Mouse (Mus musculus) heart, postnatal 0 days (tissue): ENCODE measurements around the gene Rora. TPM values are rescaled to one million over a fixed set of nuclear protein-coding genes. Genes with fewer than 3 reads are reported as not detected.

Experiments used
- ATAC-seq: fragments of 200-750 bp; cut with Nextera tagmentation; 2 replicates; pipeline ENCODE4 v1.8.0; 2017; ENCODE audit warnings: low read depth, moderate number of reproducible peaks, moderate library complexity; ENCODE audit not compliant: insufficient read depth
- DNase-seq: peaks from one replicate; pipeline ENCODE4 v3.0.0-alpha.2; 2016; ENCODE audit warnings: low spot score
- H3K27ac ChIP-seq: fragments of 300-500 bp; sonication (generic); 2 replicates; pipeline ENCODE4 v1.5.1; 2014; ENCODE audit warnings: low read depth, mild to moderate bottlenecking
- H3K27me3 ChIP-seq: fragments of 300-500 bp; sonication (generic); 2 replicates; pipeline ENCODE4 v1.6.1; 2014; ENCODE audit warnings: low read length, mixed read lengths; ENCODE audit not compliant: control insufficient read depth, insufficient read depth
- H3K36me3 ChIP-seq: fragments of 300-500 bp; sonication (generic); replicated peaks from 2 replicates; pipeline ENCODE4 v1.6.1; 2014; ENCODE audit warnings: low read length, mixed read lengths; ENCODE audit not compliant: control insufficient read depth, insufficient read depth
- H3K4me1 ChIP-seq: fragments of 300-500 bp; sonication (generic); 2 replicates; pipeline ENCODE4 v1.6.1; 2014; ENCODE audit warnings: antibody characterized with exemption; ENCODE audit not compliant: control insufficient read depth, insufficient read depth
- H3K4me2 ChIP-seq: fragments of 300-500 bp; sonication (generic); 2 replicates; pipeline ENCODE4 v1.6.1; 2014; ENCODE audit warnings: low read depth, mild to moderate bottlenecking, low read length, moderate library complexity
- H3K4me3 ChIP-seq: fragments of 300-500 bp; sonication (generic); 2 replicates; pipeline ENCODE4 v1.5.1; 2014; ENCODE audit warnings: low read depth, low read length
- H3K9ac ChIP-seq: fragments of 300-500 bp; sonication (generic); replicated peaks from 2 replicates; pipeline ENCODE4 v1.6.1; 2014; ENCODE audit warnings: low read depth, low read length, mixed read lengths
- H3K9me3 ChIP-seq: fragments of 300-500 bp; sonication (generic); replicated peaks from 2 replicates; pipeline ENCODE4 v1.6.1; 2016; ENCODE audit warnings: low read length; ENCODE audit not compliant: control insufficient read depth
- CTCF ChIP-seq: IDR thresholded peaks from 2 replicates; pipeline ENCODE4 v1.5.1; 2016; ENCODE audit warnings: antibody characterized with exemption, control low read depth, low read depth
- EP300 ChIP-seq: IDR thresholded peaks from 2 replicates; pipeline ENCODE4 v1.6.1; 2016; ENCODE audit warnings: antibody characterized with exemption, low read depth
- WGBS: fragments of 180-500 bp; shearing (Covaris S2); extraction: QIAGEN DNeasy Blood & Tissue Kit; methylation state at CpG from one replicate; pipeline ENCODE4 v1.1.7; 2014; 5-methylcytosine and 5-hydroxymethylcytosine counted together
- polyA plus RNA-seq: library from polyadenylated mRNA; unstranded; fragments of >200 nt; fragmentation: Nextera tagmentation; extraction: Ambion mirVana; gene quantifications from 2 replicates; pipeline ENCODE4 v1.2.1, GENCODE M21; 2015
- total RNA-seq: library from RNA; depleted of rRNA; stranded (reverse); fragments of >200 nt; gene quantifications from 2 replicates; pipeline ENCODE4 v1.2.3, GENCODE M21; 2014; ENCODE audit warnings: low replicate concordance

Gene Rora
- total and polyA plus RNA-seq, 2 experiments from 2014 or later: 7.9 to 9.8 TPM

GRCm38 (mm10) chr9:68637301-68637700 is 16.3 kb upstream of the Rora start:
- no peak for ATAC-seq
- no peak overlapping the region for H3K4me3 ChIP-seq
- TF ChIP-seq EP300: no peak
- TF ChIP-seq CTCF: no peak

DNA sequence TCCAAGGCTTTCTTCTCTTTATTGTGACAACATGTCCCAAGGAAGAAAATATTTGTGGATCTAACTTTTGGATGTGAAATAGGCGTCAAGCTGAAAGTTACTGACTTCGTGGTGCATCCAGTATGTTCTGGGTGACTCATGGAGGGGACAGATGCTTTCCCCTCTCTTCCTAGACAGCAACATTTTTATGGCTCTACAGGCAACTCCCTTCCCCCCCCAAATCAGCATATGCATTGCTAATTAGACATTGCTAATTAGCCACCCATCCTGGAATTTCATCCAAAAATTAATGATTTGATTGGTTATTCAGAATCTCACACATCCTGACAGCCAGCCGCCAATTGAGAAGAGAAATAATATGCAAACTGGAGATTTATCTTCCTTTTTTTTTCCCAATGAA is 12.5 kb upstream of the Rora start:
- no peak for ATAC-seq
- DNase-seq: no peak
- Histone ChIP-seq H3K9ac (no peak overlapping the region), H3K27me3 (no peaks in the 10 kb centered on the region), H3K9me3 (0 out of 2 replicates have a peak, but pooled peaks cover 4% of the 10 kb centered on the region), H3K4me3 (no peak overlapping the region), H3K4me1 (no peaks in the 10 kb centered on the region), H3K36me3 (no peaks in the 10 kb centered on the region), H3K4me2 (no peak overlapping the region), H3K27ac (no peak overlapping the region)
- 78% methylated on average over 3 of the region's 3 CpGs for WGBS
- TF ChIP-seq CTCF: no peak
- no peak for TF ChIP-seq EP300

More at GRCm38 (mm10) chr9:68637301-68637700, 16.3 kb upstream of the Rora start:
- DNase-seq: no peak
- no peaks in the 10 kb centered on the region for H3K36me3 ChIP-seq
- WGBS: 76% methylated on average over 8 of the region's 8 CpGs
- no peaks in the 10 kb centered on the region for H3K4me1 ChIP-seq
- H3K27me3 ChIP-seq: no peaks in the 10 kb centered on the region
- no peaks in the 10 kb centered on the region for H3K9me3 ChIP-seq
- no peak overlapping the region for H3K27ac ChIP-seq
- no peak overlapping the region for H3K9ac ChIP-seq
- H3K4me2 ChIP-seq: no peak overlapping the region

DNA sequence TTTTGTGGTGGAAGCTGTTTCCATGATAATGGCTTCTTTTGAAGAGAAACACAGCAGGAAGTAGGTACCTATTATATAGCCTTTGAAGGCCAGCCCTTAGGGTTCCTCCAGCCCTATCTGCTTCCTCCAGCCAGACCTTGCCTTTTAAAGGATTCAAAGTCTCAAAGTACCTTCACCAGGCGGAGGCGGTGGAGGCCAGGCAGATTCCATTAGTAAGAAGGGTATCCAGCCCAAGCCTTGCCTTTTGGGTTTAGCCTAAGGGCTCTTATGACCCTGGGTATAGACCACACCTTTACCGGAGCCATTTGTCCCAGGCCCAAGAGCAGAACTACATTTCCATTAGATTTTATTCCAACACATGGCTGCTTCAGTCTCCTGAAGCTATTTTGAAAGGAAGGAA is 5.5 kb upstream of the Rora start:
- no peaks in the 10 kb centered on the region for H3K36me3 ChIP-seq
- no peak overlapping the region for H3K4me2 ChIP-seq
- 0 out of 2 replicates have a peak, but pooled peaks cover 4% of the 10 kb centered on the region for H3K9me3 ChIP-seq
- H3K4me1 ChIP-seq: no peaks in the 10 kb centered on the region
- H3K4me3 ChIP-seq: no peak overlapping the region
- no peak overlapping the region for H3K9ac ChIP-seq
- TF ChIP-seq CTCF: no peak
- TF ChIP-seq EP300: no peak
- DNase-seq (no peak), ATAC-seq (no peak)
- H3K27me3 ChIP-seq: no peaks in the 10 kb centered on the region
- no peak overlapping the region for H3K27ac ChIP-seq
- 70% methylated on average over 3 of the region's 3 CpGs for WGBS

DNA sequence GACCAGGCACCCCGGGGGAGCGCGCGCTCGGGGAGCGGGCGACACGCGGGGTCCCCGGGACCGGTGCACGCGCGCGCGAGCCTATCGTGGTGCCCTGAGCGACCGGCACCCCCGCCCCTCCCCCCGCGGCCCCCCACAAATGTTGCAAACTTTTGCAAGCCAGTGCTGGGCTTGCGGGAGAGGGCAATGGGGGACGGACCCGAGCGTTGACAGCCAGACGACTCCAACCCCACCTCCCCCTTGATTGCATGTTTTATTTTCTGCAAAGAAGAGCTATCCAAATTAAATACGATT is 400 bp downstream of the Rora start:
- Histone ChIP-seq H3K9ac (peak overlapping the region; percentile 74), H3K36me3 (no peaks in the 10 kb centered on the region), H3K4me2 (peak overlapping the region; percentile 94), H3K4me3 (peak overlapping the region; percentile 89), H3K4me1 (no peaks in the 10 kb centered on the region), H3K9me3 (no peaks in the 10 kb centered on the region), H3K27ac (peak overlapping the region; percentile 84), H3K27me3 (no peaks in the 10 kb centered on the region)
- no peak for TF ChIP-seq EP300
- TF ChIP-seq CTCF: no peak
- no peak for DNase-seq
- WGBS: 2% methylated on average over 28 of the region's 28 CpGs
- ATAC-seq: peak; percentile 18; the same call in 1 of the 2 replicates

GRCm38 (mm10) chr9:68654333-68655017 is 889 bp downstream of the Rora start:
- H3K9me3 ChIP-seq: no peaks in the 10 kb centered on the region
- peak overlapping the region; percentile 94 for H3K4me2 ChIP-seq
- peak; percentile 14 for DNase-seq
- H3K9ac ChIP-seq: peak overlapping the region; percentile 74
- ATAC-seq: no peak
- H3K27ac ChIP-seq: peak overlapping the region; percentile 6; the same call in 1 of the 2 replicates
- no peaks in the 10 kb centered on the region for H3K27me3 ChIP-seq
- 1% methylated on average over 43 of the region's 43 CpGs for WGBS
- H3K36me3 ChIP-seq: no peaks in the 10 kb centered on the region
- peak overlapping the region; percentile 89 for H3K4me3 ChIP-seq
- TF ChIP-seq CTCF (peak; percentile 19; the same call in 1 of the 2 replicates), EP300 (no peak)
- H3K4me1 ChIP-seq: no peaks in the 10 kb centered on the region
